ENCODE assay signal across 10 mouse cellular contexts in genomic region chr7:98488398-98489130, GRCm38 (mm10). TPM values are rescaled to one million over a fixed set of nuclear protein-coding genes. Genes with fewer than 3 reads are reported as not detected.
DNase-seq lines count a peak whose midpoint lies in the region; ATAC-seq and TF ChIP-seq lines count a peak whose summit lies in the region.
"Had no signal": no experiment of that assay in that cellular context is flagged by ENCODE, and none has a peak within 500 bp of the region (broad histone marks: within the 10 kb centered on the region; RNA-seq: fewer than 3 reads in every experiment).

No protein-coding gene starts in this region.

- no peak for ATAC-seq in limb, embryonic 13.5 days (ENCODE audit: low FRiP score, low read depth)

- peak; percentile 14 for DNase-seq in cerebellum, adult 11-12 months
- DNase-seq in cerebellum, adult 2 months, result no peak
- DNase-seq in limb, embryonic 10.5 days (ENCODE audit: low spot score), result no peak
- DNase-seq in lung, postnatal 36 days, result peak; percentile 53
- DNase-seq in splenic B cell, adult 2 months (ENCODE audit: low read depth, low spot score), result peak; percentile 96
- no peak for DNase-seq in ovary, postnatal 14 days (ENCODE audit: low spot score)
- no peak for DNase-seq in right cerebral cortex, postnatal 4 days

- H3K9ac ChIP-seq in limb, embryonic 13.5 days, result no peak overlapping the region

- no peaks in the 10 kb centered on the region; the same call in 1 of the 2 replicates for H3K27me3 ChIP-seq in cerebellum, adult 2 months (ENCODE audit: control insufficient read depth, insufficient read depth, low read length)
- H3K27me3 ChIP-seq in limb, embryonic 13.5 days, result peaks cover 20% of the 10 kb centered on the region; the same call in 1 of the 2 replicates
- peaks cover 71% of the 10 kb centered on the region for H3K27me3 ChIP-seq in limb, embryonic 10.5 days (ENCODE audit: low read depth, poor library complexity, severe bottlenecking)
- no peaks in the 10 kb centered on the region for H3K27me3 ChIP-seq in splenic B cell, adult 2 months (ENCODE audit: control insufficient read depth, insufficient read depth, low read length, poor library complexity, severe bottlenecking)

- H3K4me1 ChIP-seq in cerebellum, adult 2 months (ENCODE audit: control insufficient read depth, insufficient read depth, low read length), result peaks cover 5% of the 10 kb centered on the region; the same call in 1 of the 2 replicates
- H3K4me1 ChIP-seq in limb, embryonic 13.5 days, result peaks cover 38% of the 10 kb centered on the region
- peaks cover 30% of the 10 kb centered on the region for H3K4me1 ChIP-seq in limb, embryonic 10.5 days

- TF ChIP-seq POLR2A in cerebellum, adult 2 months (IDR thresholded peaks at IDR 0.05; ENCODE audit: borderline replicate concordance, insufficient read depth, low read length), result no peak

- H3K4me2 ChIP-seq in limb, embryonic 13.5 days (replicated peaks), result peak overlapping the region; percentile 81

- WGBS in cerebellum, adult 2 months, result 91% methylated on average over 13 of the region's 13 CpGs
- 90% methylated on average over 13 of the region's 13 CpGs for WGBS in limb, embryonic 13.5 days
- 86% methylated on average over 13 of the region's 13 CpGs for WGBS in limb, embryonic 10.5 days

- H3K27ac ChIP-seq in cerebellum, adult 2 months (ENCODE audit: insufficient read depth, low read length), result no peak overlapping the region
- H3K27ac ChIP-seq in limb, embryonic 13.5 days, result no peak overlapping the region
- no peak overlapping the region for H3K27ac ChIP-seq in limb, embryonic 10.5 days
- H3K27ac ChIP-seq: limb, embryonic 12.5 days had no signal

- no peaks in the 10 kb centered on the region for H3K36me3 ChIP-seq in limb, embryonic 13.5 days
- no peaks in the 10 kb centered on the region for H3K36me3 ChIP-seq in limb, embryonic 10.5 days
- H3K36me3 ChIP-seq in splenic B cell, adult 2 months (ENCODE audit: control insufficient read depth, insufficient read depth, low read length, poor library complexity, severe bottlenecking), result no peaks in the 10 kb centered on the region
- H3K36me3 ChIP-seq: limb, embryonic 12.5 days had no signal

- no peaks in the 10 kb centered on the region for H3K9me3 ChIP-seq in limb, embryonic 13.5 days
- no peaks in the 10 kb centered on the region for H3K9me3 ChIP-seq in limb, embryonic 10.5 days (replicated peaks)
- H3K9me3 ChIP-seq: limb, embryonic 12.5 days had no signal

- H3K4me3 ChIP-seq in cerebellum, adult 2 months (replicated peaks; ENCODE audit: insufficient read depth, low read depth, low read length), result no peak overlapping the region
- H3K4me3 ChIP-seq in limb, embryonic 13.5 days, result no peak overlapping the region
- no peak overlapping the region for H3K4me3 ChIP-seq in limb, embryonic 10.5 days
- H3K4me3 ChIP-seq: erythroblast, embryonic 14.5 days had no signal

- TF ChIP-seq CTCF in cerebellum, adult 2 months (IDR thresholded peaks at IDR 0.05; ENCODE audit: borderline replicate concordance, insufficient read depth, low read depth, low read length), result no peak

RNA-seq across cellular contexts. Expression of gene Lrrc32, which starts 0.5 kb away (rescaled TPM):
- 2.2 and 2.5 TPM in 2 replicates for polyA plus RNA-seq in cerebellum, adult 2 months (2012; rRNA removed)
- polyA plus RNA-seq in limb, embryonic 13.5 days (2015; fragmentation: Nextera tagmentation; extraction: Ambion mirVana), result 5.8 and 7.0 TPM in 2 replicates
- polyA plus RNA-seq in limb, embryonic 10.5 days (2016; fragmentation: Nextera tagmentation; extraction: Ambion mirVana), result 2.8 and 3.6 TPM in 2 replicates

RNA-seq across cellular contexts. Expression of gene Gucy2d, which starts 48.3 kb away (rescaled TPM):
- polyA plus RNA-seq in cerebellum, adult 2 months (2012; rRNA removed), result 0.08 and 0.10 TPM in 2 replicates
- polyA plus RNA-seq in limb, embryonic 13.5 days (2015; fragmentation: Nextera tagmentation; extraction: Ambion mirVana), result not detected in 2 replicates
- 0.05 TPM in 1 of 2 replicates, not detected in the other for polyA plus RNA-seq in limb, embryonic 10.5 days (2016; fragmentation: Nextera tagmentation; extraction: Ambion mirVana)
- polyA plus RNA-seq: erythroblast, embryonic 14.5 days had no signal

Comparison
In these comparisons a context has a peak if more than half of its experiments do, and no peak if none do; other contexts are left out.
1. DNase-seq: peak in cerebellum, adult 11-12 months (single experiment), lung, postnatal 36 days (single experiment) and splenic B cell, adult 2 months (single experiment); none in cerebellum, adult 2 months (0 of 2), limb, embryonic 10.5 days (single experiment), ovary, postnatal 14 days (single experiment) and right cerebral cortex, postnatal 4 days (single experiment).